Mouse (Mus musculus): ENCODE measurements around the gene St6galnac3. TPM values are rescaled to one million over a fixed set of nuclear protein-coding genes. Genes with fewer than 3 reads are reported as not detected.
"Not testable (repeated sequence)": the region's sequence is repeated elsewhere in the genome, so short reads cannot be mapped to it uniquely, and the experiment has no call there.

Gene St6galnac3
- total RNA-seq (2021) = 10 to 100 TPM; 22.0 to 25.9 TPM
- long read RNA-seq, experiment 1, partial matches to known transcripts = 0 of 1 reads
- long read RNA-seq, experiment 1, other reads (novel, unspliced or antisense) = 1 of 1 reads
- long read RNA-seq, experiment 2, partial matches to known transcripts = 0 of 4 reads
- long read RNA-seq, experiment 2, other reads (novel, unspliced or antisense) = 4 of 4 reads

- DNase-seq (ENCODE audit: low spot score in 2 of 2) = peak; percentile 56 to 60
These were observed at the start of gene St6galnac3 for GRCm38 (mm10) chr3:153724701-153725668. St6galnac3 (minus strand) TSS chr3:153725174.

GRCm38 (mm10) chr3:153774568-153774967 is 49.6 kb upstream of the St6galnac3 start:
- no peak for DNase-seq (ENCODE audit: low spot score in 2 of 2)

DNA sequence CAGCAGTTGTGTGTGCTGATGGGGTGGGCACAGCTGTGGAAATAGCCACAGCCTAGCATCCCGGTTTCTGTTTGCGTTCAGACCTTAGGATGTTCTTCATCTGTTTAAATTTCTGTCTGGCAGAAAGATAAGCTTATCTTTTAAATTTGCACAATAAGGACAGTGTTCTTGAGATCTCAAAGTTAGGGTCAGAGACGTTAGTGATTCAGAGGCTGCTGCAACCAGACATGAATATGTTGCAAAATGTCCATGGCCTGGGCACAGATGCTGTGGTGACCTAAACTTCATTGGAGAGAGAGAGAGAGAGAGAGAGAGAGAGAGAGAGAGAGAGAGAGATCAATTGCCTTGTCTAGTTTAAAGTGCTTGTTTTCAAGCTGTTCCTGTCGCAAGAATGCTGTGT is 46.5 kb upstream of the St6galnac3 start:
- no peak for DNase-seq (ENCODE audit: low spot score in 2 of 2)

- DNase-seq (ENCODE audit: low spot score in 2 of 2) = no peak
These were observed 45.6 kb upstream of the St6galnac3 start for GRCm38 (mm10) chr3:153770573-153770972.

DNA sequence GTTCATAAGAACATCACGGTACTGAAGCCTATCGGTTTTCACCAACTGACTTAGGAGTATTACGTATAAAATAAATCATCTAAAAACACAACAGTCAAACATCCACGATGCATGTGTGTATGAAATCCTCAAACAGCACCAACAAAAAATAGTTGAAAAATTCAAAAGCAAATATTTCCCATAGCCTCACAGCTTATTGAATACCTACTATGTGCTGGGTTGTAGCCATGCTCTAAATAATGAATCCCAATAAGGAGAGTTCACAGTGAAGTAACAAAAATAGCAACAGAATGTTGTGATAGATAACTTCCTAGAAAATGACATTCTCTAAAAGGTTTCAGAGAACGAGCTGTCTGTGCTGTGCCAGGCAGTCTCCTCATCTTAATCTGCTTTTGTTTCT is 44.2 kb upstream of the St6galnac3 start:
- no peak for DNase-seq (ENCODE audit: low spot score in 2 of 2)

- no peak for DNase-seq (ENCODE audit: low spot score in 2 of 2)
These were observed 40.2 kb upstream of the St6galnac3 start for GRCm38 (mm10) chr3:153765171-153765570.

- no peak for DNase-seq (ENCODE audit: low spot score in 2 of 2)
These were observed 39.8 kb upstream of the St6galnac3 start for GRCm38 (mm10) chr3:153764760-153765159.

DNA sequence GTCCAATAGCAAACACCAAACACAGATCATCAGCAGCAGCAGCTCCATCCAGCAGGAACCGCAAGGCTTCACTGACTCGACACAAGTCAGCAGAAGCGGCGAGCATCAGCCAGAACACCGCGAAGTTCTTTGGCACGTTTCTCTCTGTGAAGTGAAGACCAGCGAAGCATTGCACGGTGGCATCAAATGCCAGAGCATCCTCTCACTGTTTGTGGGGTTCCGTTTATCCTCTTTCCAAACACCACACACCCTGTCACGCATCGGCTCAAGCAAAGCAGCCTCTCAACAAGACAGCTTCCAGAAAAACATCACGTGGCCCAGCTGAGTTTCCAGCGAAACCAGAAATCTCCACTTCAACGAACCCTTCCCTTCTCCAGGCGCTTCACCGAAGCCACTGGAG is 36.2 kb upstream of the St6galnac3 start:
- no peak for DNase-seq (ENCODE audit: low spot score in 2 of 2)

DNA sequence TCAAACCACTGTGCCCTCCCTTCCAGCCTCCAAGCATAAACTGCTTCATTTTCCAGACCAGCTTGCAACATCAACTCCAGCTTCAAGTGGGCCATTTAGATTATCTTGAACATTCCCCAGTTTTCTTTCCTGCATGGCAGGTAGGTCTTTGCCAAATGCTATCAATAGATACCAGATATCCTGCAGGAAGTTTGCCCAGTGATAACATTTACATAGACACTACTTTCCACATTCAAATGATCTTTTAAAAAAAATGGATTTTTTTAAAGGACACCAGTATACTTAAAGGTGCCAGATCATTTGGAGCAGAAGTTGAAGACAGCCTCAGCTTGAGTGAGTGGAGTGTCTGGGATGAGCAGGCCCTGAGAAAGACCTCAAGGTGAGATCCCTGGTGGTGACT is 34.3 kb upstream of the St6galnac3 start:
- DNase-seq (ENCODE audit: low spot score in 2 of 2) = no peak

DNA sequence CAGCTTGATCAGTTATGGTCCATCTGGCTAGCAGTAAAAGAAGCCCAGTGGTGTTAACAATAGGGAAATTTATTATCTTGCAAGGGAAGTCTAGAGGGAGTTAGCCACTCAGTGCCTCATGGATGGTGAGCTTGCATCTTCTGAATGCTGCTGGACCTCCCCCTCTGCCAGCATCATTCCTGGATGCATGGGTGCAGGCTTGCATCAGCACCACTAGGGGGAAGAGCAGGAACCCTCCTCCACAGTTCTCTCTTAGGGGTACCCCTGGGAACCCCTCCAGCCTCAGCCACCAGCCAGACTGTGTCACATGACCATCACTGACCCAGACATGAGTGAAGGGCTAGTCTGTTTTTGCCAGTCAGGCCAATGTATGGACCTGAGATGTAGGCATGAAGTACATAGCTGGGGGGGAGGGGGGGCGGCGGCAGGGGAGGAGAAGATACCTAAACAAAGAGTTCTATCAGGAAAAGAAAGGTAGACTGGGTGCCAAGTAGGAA is 31.6 kb upstream of the St6galnac3 start:
- DNase-seq (ENCODE audit: low spot score in 2 of 2) = no peak

DNA sequence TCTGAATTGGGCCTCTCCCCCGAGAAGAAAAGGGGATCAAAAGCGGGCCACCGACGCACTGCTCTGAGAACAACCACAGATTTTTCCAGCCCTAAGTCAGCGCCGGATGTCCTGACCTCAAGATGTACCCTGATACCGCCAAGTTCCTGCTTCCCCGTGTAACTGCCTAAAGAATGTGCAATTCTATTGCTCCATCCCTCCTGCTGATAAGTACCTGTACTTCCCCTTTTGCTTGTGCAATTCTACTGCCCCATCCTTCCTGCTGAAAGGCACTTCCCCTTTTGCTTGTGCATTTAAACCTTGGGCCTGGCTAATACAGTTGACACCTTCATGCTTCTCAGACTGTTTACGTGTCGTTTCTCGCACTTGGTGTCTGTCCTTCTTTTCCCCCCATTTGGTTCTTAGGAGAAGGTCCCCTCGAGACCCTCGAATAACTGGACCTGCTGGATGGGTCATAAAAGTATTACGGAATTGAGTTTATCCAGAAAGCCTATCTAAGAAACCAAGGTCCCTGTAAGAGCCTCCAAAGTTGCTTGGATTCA is 30.9 kb upstream of the St6galnac3 start:
- not testable (repeated sequence) for DNase-seq (ENCODE audit: low spot score in 2 of 2)

DNA sequence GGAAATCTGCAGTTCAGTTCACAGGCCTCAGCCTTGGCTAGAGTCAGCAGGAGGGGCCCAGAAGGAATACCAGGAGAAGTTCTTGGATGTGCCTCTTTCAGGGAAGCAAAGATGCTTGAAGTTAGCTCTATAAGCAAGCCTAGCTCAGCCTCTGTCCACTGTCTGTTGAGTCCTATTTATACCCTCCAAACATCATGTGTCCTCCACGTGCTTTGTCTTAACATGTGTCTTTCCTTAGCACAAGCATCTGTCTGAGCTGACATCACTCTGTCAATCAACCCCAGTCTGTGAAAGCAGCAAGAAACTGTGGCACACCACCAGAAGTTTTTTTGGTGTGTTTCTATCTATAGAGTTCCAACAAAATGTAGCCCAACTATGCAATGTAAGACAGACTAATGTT is 26.5 kb upstream of the St6galnac3 start:
- DNase-seq (ENCODE audit: low spot score in 2 of 2) = no peak

DNA sequence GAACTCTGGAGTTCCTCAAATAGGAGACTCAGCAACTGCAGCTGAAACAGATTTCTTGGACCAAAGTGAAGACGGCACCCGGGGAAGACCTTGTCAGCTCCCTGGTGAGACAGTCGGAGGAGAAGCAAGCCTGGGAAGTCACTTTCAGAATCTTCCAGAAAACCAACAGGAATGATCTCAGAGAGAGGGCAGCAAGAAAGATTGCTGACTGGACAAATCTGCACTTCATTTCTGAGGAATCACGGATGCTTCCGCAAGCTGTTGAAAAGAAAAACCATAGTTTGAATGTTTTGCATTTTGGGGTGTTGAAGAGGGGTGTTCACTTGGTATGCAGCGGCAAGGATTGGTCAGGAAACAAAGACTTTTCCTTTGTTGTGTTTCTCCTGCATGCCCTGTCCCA is 24.4 kb upstream of the St6galnac3 start:
- no peak for DNase-seq (ENCODE audit: low spot score in 2 of 2)

DNA sequence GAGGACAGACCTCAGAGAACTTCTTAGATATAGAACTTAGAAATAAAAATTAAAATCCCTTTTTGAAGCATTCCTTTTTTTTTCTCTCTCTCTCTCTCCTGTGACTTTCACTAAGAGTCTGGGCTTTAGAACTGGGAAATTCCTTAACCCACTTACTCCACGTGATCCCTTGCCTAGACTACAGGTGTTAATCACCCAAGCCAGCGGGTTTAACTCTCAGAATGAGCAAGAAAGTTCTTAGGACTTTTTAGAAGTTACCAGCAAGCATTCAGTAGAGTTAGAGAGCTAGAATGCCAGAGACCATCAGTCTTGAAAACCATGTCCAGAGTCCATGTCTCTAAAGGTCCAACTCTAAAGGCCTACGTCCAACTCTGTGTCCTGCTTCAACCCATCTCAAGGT is 23.3 kb upstream of the St6galnac3 start:
- no peak for DNase-seq (ENCODE audit: low spot score in 2 of 2)

DNA sequence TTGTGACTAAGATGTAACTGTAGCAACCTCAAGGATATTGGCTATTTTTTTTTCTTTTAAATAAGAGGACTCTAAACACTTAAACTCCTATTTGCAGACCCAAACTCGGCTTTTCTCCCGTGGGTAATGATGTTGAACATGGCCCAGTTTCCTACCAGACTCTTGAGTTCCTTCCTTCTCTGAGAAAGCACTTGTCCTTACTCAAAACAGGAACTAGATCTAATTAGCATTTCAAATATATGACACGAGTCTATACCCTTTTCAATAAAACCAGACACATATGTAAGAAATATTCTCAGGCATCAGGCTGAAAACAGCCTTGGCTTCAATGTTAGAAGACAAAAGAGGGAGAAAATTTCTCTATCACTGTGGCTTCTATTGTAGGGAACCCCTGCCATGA is 20.1 kb upstream of the St6galnac3 start:
- no peak for DNase-seq (ENCODE audit: low spot score in 2 of 2)

GRCm38 (mm10) chr3:153744447-153744846 is 19.5 kb upstream of the St6galnac3 start:
- no peak for DNase-seq (ENCODE audit: low spot score in 2 of 2)

- no peak for DNase-seq (ENCODE audit: low spot score in 2 of 2)
These were observed 16.8 kb upstream of the St6galnac3 start for GRCm38 (mm10) chr3:153741800-153742199.

DNA sequence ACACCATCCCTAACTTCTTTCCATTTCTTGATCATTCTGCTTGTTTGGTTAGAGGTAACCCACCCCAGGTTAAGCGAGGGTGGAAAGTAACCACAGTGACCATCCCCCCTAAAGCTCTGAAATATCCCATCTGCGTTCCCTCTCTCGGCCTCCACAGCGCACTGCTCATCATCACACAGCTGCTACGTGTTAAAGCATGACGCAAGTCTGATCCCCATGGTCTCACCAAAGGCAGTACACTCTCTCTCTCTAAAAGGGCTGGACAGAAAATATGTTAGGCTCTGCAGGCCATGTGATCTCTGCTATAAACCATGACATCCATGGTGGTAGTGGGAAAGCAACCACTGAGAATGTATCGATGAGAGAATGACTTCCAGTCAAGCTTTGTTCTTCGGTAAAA is 14.4 kb upstream of the St6galnac3 start:
- no peak for DNase-seq (ENCODE audit: low spot score in 2 of 2)

DNA sequence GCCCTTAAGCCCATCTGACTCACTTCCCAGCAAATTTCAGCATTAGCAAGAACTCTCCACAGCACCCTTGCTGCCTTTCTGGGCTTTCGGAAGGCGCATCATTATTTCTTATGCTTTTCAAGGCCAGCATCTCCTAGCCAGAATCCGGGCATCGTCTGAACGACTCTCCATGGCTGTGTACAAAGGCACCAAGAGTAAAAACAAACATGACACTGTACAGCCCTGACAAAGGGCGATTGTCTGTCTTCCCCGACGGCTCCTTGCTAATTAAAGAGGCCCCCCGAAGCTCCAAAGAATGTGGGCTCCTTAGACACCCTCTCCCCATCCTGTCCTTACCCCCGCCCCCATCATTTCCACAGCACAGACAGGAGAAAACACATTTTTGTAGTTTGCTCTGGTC is 13.4 kb upstream of the St6galnac3 start:
- no peak for DNase-seq (ENCODE audit: low spot score in 2 of 2)

GRCm38 (mm10) chr3:153736756-153737280 is 11.8 kb upstream of the St6galnac3 start:
- no peak for DNase-seq (ENCODE audit: low spot score in 2 of 2)

GRCm38 (mm10) chr3:153735796-153736549 is 11.0 kb upstream of the St6galnac3 start:
- DNase-seq (ENCODE audit: low spot score in 2 of 2) = no peak

Data from adrenal gland, postnatal 4 days (tissue).